Mouse (Mus musculus) stomach, embryonic 16.5 days (tissue): ENCODE results near the gene Sorbs2. TPM values are rescaled to one million over a fixed set of nuclear protein-coding genes. Genes with fewer than 3 reads are reported as not detected.

Source experiments
- ATAC-seq: fragments of 200-750 bp; cut with Nextera tagmentation; 2 replicates; pipeline ENCODE4 v1.8.0; 2017; ENCODE audit warnings: moderate number of reproducible peaks, moderate TSS enrichment; ENCODE audit not compliant: insufficient read depth, low FRiP score
- H3K27ac ChIP-seq: fragments of 300-500 bp; sonication (generic); 2 replicates; pipeline ENCODE4 v1.5.1; 2014; ENCODE audit warnings: low read length
- H3K27me3 ChIP-seq: fragments of 300-500 bp; sonication (generic); 2 replicates; pipeline ENCODE4 v1.6.1; 2014; ENCODE audit warnings: low read length, control low read depth, mixed read lengths; ENCODE audit not compliant: control insufficient read depth, insufficient read depth
- H3K36me3 ChIP-seq: fragments of 300-500 bp; sonication (generic); 2 replicates; pipeline ENCODE4 v1.6.1; 2014; ENCODE audit warnings: low read length; ENCODE audit not compliant: control insufficient read depth, insufficient read depth
- H3K4me1 ChIP-seq: fragments of 300-500 bp; sonication (generic); 2 replicates; pipeline ENCODE4 v1.6.1; 2014; ENCODE audit warnings: low read length, control low read depth, mixed read lengths; ENCODE audit not compliant: control insufficient read depth, insufficient read depth
- H3K4me2 ChIP-seq: fragments of 300-500 bp; sonication (generic); 2 replicates; pipeline ENCODE4 v1.6.1; 2014; ENCODE audit warnings: low read depth, low read length, mixed read lengths
- H3K4me3 ChIP-seq: fragments of 300-500 bp; sonication (generic); replicated peaks from 2 replicates; pipeline ENCODE4 v1.5.1; 2014; ENCODE audit warnings: mild to moderate bottlenecking, low read length
- H3K9ac ChIP-seq: fragments of 300-500 bp; sonication (generic); 2 replicates; pipeline ENCODE4 v1.6.1; 2014; ENCODE audit warnings: low read length
- H3K9me3 ChIP-seq: fragments of 300-500 bp; sonication (generic); replicated peaks from 2 replicates; pipeline ENCODE4 v1.6.1; 2016; ENCODE audit warnings: low read length, control low read depth; ENCODE audit not compliant: control insufficient read depth
- WGBS: fragments of 180-500 bp; shearing (Covaris S2); extraction: QIAGEN DNeasy Blood & Tissue Kit; methylation state at CpG from one replicate; pipeline ENCODE4 v1.1.7; 2014; 5-methylcytosine and 5-hydroxymethylcytosine counted together
- polyA plus RNA-seq: library from polyadenylated mRNA; unstranded; fragments of >200 nt; fragmentation: Nextera tagmentation; extraction: Ambion mirVana; gene quantifications from 2 replicates; pipeline ENCODE4 v1.2.1, GENCODE M21; 2015

The Sorbs2 gene
- polyA plus RNA-seq, 1 experiment from 2014 or later, result 28.3 TPM

- Histone ChIP-seq H3K9me3 (no peaks in the 10 kb centered on the region), H3K27ac (no peak overlapping the region), H3K27me3 (no peaks in the 10 kb centered on the region), H3K36me3 (no peaks in the 10 kb centered on the region), H3K9ac (no peak overlapping the region), H3K4me1 (no peaks in the 10 kb centered on the region), H3K4me3 (no peak overlapping the region), H3K4me2 (no peak overlapping the region)
- ATAC-seq, result no peak
- 75% methylated on average over 6 of the region's 6 CpGs for WGBS
Observed at GRCm38 (mm10) chr8:45675821-45676279, 168.3 kb downstream of the Sorbs2 start.

- Histone ChIP-seq H3K4me2 (no peak overlapping the region), H3K4me1 (no peaks in the 10 kb centered on the region), H3K9ac (no peak overlapping the region), H3K27ac (no peak overlapping the region), H3K9me3 (no peaks in the 10 kb centered on the region), H3K4me3 (no peak overlapping the region), H3K27me3 (no peaks in the 10 kb centered on the region), H3K36me3 (no peaks in the 10 kb centered on the region)
- 70% methylated on average over 10 of the region's 10 CpGs for whole genome bisulfite sequencing
- ATAC-seq, result no peak
Observed at GRCm38 (mm10) chr8:45677114-45677853, 169.7 kb downstream of the Sorbs2 start.

GRCm38 (mm10) chr8:45677854-45678241 lies 170.3 kb downstream of the Sorbs2 start:
- no peak overlapping the region for H3K4me3 ChIP-seq
- H3K4me1 ChIP-seq, result no peaks in the 10 kb centered on the region
- WGBS, result 92% methylated on average over 3 of the region's 3 CpGs
- H3K27me3 ChIP-seq, result no peaks in the 10 kb centered on the region
- H3K36me3 ChIP-seq, result no peaks in the 10 kb centered on the region
- no peak overlapping the region for H3K9ac ChIP-seq
- H3K9me3 ChIP-seq, result no peaks in the 10 kb centered on the region
- no peak for ATAC-seq
- H3K4me2 ChIP-seq, result no peak overlapping the region
- no peak overlapping the region for H3K27ac ChIP-seq

GRCm38 (mm10) chr8:45681171-45681570 lies 173.6 kb downstream of the Sorbs2 start:
- H3K4me2 ChIP-seq, result no peak overlapping the region
- no peak overlapping the region for H3K27ac ChIP-seq
- WGBS, result 77% methylated on average over 3 of the region's 3 CpGs
- no peak overlapping the region for H3K4me3 ChIP-seq
- H3K36me3 ChIP-seq, result no peaks in the 10 kb centered on the region
- H3K9me3 ChIP-seq, result no peaks in the 10 kb centered on the region
- ATAC-seq, result no peak
- no peaks in the 10 kb centered on the region for H3K27me3 ChIP-seq
- H3K4me1 ChIP-seq, result no peaks in the 10 kb centered on the region
- no peak overlapping the region for H3K9ac ChIP-seq

- WGBS, result 63% methylated on average over 8 of the region's 8 CpGs
- no peak overlapping the region for H3K9ac ChIP-seq
Observed at GRCm38 (mm10) chr8:45682845-45683383, 175.3 kb downstream of the Sorbs2 start.

GRCm38 (mm10) chr8:45687942-45688695 lies 180.5 kb downstream of the Sorbs2 start:
- no peak overlapping the region for H3K9ac ChIP-seq
- H3K9me3 ChIP-seq, result 0 out of 2 replicates have a peak, but pooled peaks cover 7% of the 10 kb centered on the region
- 57% methylated on average over 12 of the region's 12 CpGs for WGBS
- H3K4me2 ChIP-seq, result no peak overlapping the region
- peaks cover 11% of the 10 kb centered on the region; the same call in 1 of the 2 replicates for H3K4me1 ChIP-seq
- H3K4me3 ChIP-seq, result no peak overlapping the region
- no peak overlapping the region for H3K27ac ChIP-seq
- H3K27me3 ChIP-seq, result no peaks in the 10 kb centered on the region
- H3K36me3 ChIP-seq, result no peaks in the 10 kb centered on the region
- ATAC-seq, result no peak

More at GRCm38 (mm10) chr8:45682845-45683383, 175.3 kb downstream of the Sorbs2 start:
- Histone ChIP-seq H3K36me3 (no peaks in the 10 kb centered on the region), H3K27ac (no peak overlapping the region), H3K4me1 (peaks cover 3% of the 10 kb centered on the region; the same call in 1 of the 2 replicates), H3K27me3 (no peaks in the 10 kb centered on the region), H3K4me2 (no peak overlapping the region), H3K9me3 (no peaks in the 10 kb centered on the region), H3K4me3 (no peak overlapping the region)
- no peak for ATAC-seq

- H3K36me3 ChIP-seq, result no peaks in the 10 kb centered on the region
- no peak overlapping the region for H3K9ac ChIP-seq
- no peak overlapping the region for H3K4me3 ChIP-seq
- H3K9me3 ChIP-seq, result 0 out of 2 replicates have a peak, but pooled peaks cover 7% of the 10 kb centered on the region
- no peak for ATAC-seq
- peak overlapping the region; percentile 62; the same call in 1 of the 2 replicates for H3K27ac ChIP-seq
- peaks cover 11% of the 10 kb centered on the region; the same call in 1 of the 2 replicates for H3K4me1 ChIP-seq
- 50% methylated on average over 2 of the region's 2 CpGs for WGBS
- no peaks in the 10 kb centered on the region for H3K27me3 ChIP-seq
- H3K4me2 ChIP-seq, result no peak overlapping the region
Observed at GRCm38 (mm10) chr8:45689611-45690207, 182.1 kb downstream of the Sorbs2 start.

- ATAC-seq, result no peak
- Histone ChIP-seq H3K4me1 (no peaks in the 10 kb centered on the region), H3K9me3 (no peaks in the 10 kb centered on the region), H3K4me3 (no peak overlapping the region), H3K4me2 (no peak overlapping the region), H3K27me3 (no peaks in the 10 kb centered on the region), H3K9ac (no peak overlapping the region), H3K27ac (no peak overlapping the region), H3K36me3 (no peaks in the 10 kb centered on the region)
- 89% methylated on average over 5 of the region's 5 CpGs for WGBS
Observed at GRCm38 (mm10) chr8:45700100-45700499, 192.5 kb downstream of the Sorbs2 start.
